Mouse (Mus musculus): Measurements from ENCODE around the gene Tmcc1.

- TF ChIP-seq EP300 (IDR thresholded peaks at IDR 0.05; ENCODE audit: low read depth) (no peak), CTCF (IDR thresholded peaks at IDR 0.05; ENCODE audit: low read depth) (no peak)
Observed at GRCm38 (mm10) chr6:116183509-116183908, 9.8 kb downstream of the Tmcc1 start.

Data from liver, postnatal 0 days (tissue).